Mouse (Mus musculus) granulocyte monocyte progenitor cell, adult 5-6 weeks (primary cell): ENCODE measurements around the gene Mex3d. TPM values are rescaled to one million over a fixed set of nuclear protein-coding genes. Genes with fewer than 3 reads are reported as not detected.

Experiments used
- ATAC-seq: replicated peaks from 2 replicates; pipeline ENCODE4 v1.8.0; 2016; ENCODE audit warnings: mild to moderate bottlenecking, moderate TSS enrichment, inconsistent platforms; ENCODE audit not compliant: poor library complexity, severe bottlenecking
- total RNA-seq, 2 experiments: library from RNA; stranded (forward) in 1 of 2; stranded (reverse) in 1 of 2; fragments of 200-712, 200-1000 nt in 1 of 2; fragments of >200 nt in 1 of 2; fragmentation: Nextera tagmentation in 1 of 2; gene quantifications; 2 replicates each; pipeline ENCODE4 v1.2.3; 2014 to 2017

Gene Mex3d
- total RNA-seq, 2 experiments from 2014 or later: 0.67 to 2.1 TPM

DNA sequence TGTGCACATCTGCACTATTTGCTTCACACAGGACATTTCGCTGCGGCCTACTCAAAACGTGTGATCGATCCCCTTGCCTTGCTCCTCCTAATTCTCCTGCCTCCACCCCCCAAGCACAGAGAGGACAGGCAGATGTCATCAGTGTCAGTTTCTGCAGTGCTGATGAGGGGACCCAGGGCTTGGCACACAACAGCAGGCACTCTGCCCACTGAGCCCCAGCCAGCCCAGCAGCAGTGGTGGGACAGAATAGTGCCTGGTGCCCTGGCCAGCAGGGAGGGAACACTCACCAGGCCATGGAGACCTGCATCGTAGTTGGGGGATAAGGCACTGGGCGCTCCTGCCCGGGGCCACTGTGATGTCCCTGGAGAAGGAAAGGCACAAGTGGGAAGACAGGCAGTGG is 28.1 kb upstream of the Mex3d start:
- no peak for ATAC-seq

GRCm38 (mm10) chr10:80412656-80413541 is 25.4 kb upstream of the Mex3d start:
- ATAC-seq: no peak

GRCm38 (mm10) chr10:80407924-80408323 is 20.5 kb upstream of the Mex3d start:
- ATAC-seq: no peak

DNA sequence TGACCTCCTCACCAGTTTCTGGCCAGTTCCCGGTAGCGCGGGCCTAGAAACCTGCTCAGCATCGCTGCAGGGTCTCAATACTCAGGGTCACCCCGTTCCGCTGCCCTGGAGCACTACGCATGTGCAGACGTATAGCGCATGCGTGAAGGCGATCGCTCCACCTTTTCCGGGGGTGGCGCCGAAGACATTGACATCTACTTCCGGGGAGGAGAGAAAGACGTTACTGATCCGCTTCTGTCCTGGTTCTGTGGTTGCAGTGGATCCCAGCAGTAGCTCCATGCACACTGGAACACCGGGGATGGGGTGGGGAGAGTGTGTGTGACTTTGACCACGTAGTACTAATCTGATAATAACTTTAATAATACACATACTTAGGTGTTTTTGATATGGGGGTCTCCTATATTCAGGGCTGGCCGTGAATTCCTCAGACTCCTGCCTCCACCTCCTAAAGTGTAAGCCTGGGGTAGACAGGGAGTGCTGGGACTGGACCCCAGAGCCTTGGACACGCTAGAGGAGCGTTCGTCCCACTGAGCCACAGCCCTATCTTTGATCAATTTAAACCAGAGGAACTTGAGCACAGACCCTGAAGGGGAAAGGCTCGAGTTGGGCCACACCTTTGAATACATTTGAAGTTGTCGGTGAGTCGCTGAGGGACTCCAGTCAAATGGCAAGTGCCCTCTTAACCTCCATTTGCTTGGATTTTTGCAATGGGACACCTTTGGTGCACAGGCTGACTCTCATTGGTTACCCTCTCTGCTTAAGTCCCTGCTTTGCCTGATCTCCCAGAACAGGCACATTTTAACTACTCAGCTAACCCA is 19.4 kb upstream of the Mex3d start, which contains the start of gene Uqcr11:
TSS of gene Uqcr11 (minus strand) at position 147 of the 818 bp plus-strand sequence.
- peak; percentile 75 for ATAC-seq

DNA sequence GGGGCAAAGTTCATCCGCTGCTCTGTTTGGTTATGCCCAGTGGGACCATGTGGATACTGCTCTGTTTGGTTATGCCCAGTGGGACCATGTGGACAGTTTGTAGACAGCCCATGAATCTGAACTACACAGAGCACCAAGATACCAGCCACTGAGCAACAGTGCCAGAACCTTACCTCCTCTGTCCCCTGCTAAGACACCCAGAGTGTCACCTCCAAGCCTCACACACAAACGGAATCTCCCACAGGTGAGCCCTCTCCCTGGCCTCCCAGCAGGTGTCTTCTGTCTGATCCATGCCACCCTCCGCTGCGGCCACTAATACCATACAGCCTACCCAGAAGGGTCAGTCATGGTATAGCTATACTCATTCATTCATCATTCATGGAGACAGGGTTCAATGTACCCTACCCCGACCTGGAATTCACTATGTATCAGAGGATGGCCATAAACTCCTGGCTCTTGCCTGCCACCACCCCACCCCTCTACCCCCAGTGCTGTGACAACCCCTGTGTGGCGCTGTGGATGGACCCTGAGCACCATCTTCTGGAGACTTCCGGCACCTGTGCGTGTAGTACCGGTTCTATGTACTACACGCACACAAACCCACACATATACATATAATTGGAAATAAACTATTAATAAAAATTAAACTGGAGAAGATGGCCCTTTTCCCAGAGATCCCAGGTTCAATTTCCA is 18.2 kb upstream of the Mex3d start:
- ATAC-seq: no peak

- ATAC-seq: no peak
Measured at GRCm38 (mm10) chr10:80403044-80403692, 15.7 kb upstream of the Mex3d start.

DNA sequence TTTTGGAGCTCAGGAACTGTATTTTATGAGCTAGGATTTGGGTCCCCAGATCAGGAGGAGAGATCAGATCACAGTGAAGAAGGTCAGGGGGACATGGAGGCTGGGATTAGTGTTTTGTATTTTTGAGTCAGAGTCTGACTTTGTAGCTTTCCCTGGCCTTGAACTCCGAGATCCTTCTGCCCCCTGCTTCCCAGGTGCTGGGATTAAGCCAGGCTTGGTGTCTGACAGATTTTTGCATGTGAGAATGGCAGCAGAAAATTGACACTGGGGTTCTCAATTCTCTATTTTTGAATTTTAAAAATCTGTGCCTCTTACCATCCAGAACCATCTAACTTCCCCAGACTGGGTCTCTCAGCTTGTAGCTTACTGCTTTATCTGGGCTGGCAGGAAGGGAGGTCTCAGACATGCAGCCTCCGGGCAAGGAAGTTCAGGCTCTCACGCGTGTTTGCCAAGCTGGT is 13.3 kb upstream of the Mex3d start:
- no peak for ATAC-seq

DNA sequence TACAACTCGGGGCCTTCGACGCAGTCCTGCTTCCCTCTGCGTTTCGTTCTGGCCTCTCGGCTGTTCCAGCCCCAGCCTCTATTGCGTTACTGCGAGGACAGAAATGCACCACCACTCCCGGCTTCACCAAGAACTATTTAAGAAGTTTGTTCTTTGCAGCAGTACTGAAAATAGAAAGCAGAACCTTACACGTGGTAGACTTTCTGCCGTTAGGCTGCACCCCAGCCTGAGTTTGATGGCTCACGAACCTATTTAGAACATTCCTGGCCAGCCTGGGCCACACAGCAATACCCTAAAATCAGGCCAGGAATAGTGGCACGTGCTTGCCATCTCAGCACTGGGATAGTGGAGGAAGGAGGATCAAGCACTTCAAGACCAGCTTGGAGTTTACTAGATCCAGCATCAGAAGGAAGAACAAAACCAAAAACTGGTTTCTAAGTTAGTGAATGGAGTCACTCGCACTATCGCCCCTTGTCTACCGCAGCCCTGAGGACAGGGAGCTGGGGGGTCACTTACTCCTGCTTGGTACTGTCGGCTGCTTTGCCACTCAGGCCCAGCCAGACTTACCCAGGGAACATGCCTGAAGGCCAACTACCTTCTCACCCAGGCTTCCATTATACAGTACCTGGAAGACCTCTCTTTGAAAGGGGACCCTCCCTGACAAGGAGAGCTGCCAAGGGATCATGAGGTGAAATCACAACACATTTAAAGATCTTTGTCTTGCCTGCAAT is 12.7 kb upstream of the Mex3d start:
- ATAC-seq: peak; percentile 14

GRCm38 (mm10) chr10:80399191-80399972 is 11.9 kb upstream of the Mex3d start, which contains the start of gene Mbd3:
Gene Mbd3, minus strand, starts transcription at chr10:80399550.
- ATAC-seq: peak; percentile 80

DNA sequence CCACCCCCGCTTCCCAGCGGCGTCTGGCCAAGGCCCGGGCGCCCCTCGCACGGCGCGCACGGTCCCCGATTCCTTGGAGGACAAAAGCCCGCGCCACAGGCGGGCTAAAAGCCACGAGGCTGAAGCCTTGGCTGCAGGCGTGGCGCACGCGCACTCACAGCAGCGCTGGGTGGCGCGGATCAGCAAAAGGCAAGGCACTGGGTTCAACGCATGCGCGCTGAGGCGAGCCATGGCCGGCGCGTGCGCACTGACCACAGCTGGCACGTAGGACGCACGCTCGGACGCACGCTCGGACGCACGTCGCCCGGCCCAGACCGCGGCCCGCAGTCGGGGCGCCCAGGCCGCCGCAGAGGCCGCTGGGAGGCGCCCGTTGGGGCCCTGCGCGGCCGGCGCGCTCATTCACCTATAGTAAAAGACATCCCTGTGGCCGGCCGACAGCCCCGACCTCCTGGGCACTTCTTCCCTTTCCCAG is 11.3 kb upstream of the Mex3d start:
- peak; percentile 42 for ATAC-seq

DNA sequence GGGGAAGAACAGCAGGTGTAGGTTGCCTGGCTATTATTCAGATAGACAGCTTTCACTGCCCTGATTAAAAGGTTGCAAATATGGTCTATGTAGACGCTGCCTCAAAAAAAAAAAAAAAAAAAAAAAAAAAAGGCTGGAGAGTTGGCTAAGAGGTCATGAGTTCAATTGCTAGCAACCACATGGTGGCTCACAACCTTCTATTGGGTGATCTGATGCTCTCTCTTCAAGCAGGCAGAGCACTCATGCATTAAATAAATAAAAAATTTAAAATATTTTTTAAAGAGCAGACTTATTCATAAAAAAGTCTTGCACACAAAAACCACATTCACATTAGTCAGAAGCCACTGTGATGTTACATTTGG is 10.7 kb upstream of the Mex3d start:
- no peak for ATAC-seq

- ATAC-seq: no peak
Measured at GRCm38 (mm10) chr10:80397524-80398173, 10.2 kb upstream of the Mex3d start.

DNA sequence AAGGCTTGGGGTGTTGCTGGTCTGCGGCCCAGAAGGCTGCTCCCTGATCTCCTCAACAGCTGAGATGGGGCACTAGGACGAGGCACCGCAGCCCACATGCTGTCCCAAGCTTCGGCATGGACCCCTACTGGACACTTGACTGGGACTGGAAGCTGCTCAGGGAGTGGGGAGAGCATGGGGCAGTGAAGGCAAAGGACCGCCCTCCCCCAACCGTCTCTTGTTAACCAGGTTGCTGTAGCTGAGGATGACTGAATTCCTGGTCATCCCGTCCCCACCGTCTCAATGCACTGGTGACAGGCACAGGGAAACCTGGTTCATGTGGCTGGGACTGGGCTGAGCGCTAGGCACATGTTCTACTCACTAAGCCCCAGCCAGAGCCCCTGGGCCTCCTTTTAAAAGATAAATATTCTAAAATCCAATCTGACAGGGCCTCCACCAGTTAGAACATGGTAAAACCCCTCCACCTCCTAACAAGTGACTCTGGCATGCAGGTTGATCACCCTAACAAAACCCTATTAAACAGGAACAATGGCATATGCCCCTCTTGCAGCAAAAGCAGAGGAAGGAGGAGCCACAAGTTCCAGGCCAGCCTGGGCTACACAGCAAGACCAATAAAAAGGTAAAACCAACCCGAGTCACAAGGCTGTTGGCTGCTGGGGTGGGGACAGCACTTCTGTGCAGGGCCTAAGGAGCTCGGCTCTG is 9.5 kb upstream of the Mex3d start:
- no peak for ATAC-seq

DNA sequence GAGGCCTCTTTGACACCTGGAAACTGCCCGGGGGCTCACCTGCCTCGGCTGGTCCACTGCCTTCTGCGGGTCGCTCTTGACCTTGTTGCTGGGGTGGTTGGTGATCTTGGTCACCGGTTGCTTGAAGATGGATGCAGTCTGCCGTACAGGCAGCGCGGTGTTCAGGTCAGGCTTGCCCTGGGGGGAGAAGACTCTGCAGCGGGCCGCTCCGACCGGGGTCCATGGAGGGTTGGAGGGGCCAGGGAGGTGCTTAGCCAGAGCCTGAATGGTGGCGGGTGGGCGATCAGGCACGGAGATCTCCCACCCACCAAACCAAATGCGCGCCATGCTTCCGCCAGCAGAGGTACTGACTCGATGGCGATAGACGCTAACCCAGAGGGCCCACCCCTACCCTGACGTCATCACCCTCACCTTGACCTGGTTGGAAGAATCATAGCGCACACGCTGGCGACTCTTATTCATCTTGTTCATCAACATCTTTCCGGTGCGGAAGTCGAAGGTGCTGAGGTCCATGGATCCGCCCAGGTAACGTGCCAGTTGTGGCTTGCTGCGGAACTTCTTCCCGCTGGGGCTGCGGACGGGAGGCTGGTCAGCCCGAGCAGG is 7.7 kb upstream of the Mex3d start:
- ATAC-seq: no peak

GRCm38 (mm10) chr10:80392687-80393086 is 5.2 kb upstream of the Mex3d start:
- ATAC-seq: no peak

DNA sequence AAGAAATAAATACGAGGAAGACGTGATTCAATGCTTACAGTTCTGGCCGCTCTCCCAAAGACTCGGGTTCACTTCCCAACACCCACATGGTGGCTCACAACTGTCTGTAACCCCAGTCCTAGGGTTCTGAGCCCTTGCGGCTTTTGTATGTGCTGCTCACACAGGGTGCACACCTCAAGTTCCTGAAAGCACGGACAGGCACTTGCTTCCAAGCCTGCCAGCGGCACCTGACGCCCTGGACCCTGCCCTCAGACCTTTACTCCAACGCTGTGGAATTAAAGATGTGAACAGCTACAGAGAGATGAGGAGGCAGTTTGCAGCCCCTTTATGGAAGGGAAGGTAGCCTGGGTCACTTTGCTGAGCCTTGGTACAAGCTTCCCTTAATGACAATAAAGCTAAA is 3.2 kb upstream of the Mex3d start:
- ATAC-seq: no peak

- no peak for ATAC-seq
Measured at GRCm38 (mm10) chr10:80389185-80389708, 1.8 kb upstream of the Mex3d start.
